Mouse (Mus musculus) A20 (cell line): ENCODE measurements around the gene Tifab.

Source experiments
- DNase-seq: peaks from one replicate; pipeline ENCODE4 v3.0.0-alpha.2; 2011; ENCODE audit warnings: low read depth, low spot score

Gene Tifab

GRCm38 (mm10) chr13:56176310-56176709 lies 2.4 kb downstream of the Tifab start:
- DNase-seq = no peak

GRCm38 (mm10) chr13:56175848-56176247 lies 2.8 kb downstream of the Tifab start:
- no peak for DNase-seq

GRCm38 (mm10) chr13:56172901-56173545 lies 5.7 kb downstream of the Tifab start:
- no peak for DNase-seq

GRCm38 (mm10) chr13:56172106-56172505 lies 6.6 kb downstream of the Tifab start:
- no peak for DNase-seq

- no peak for DNase-seq
Measured at GRCm38 (mm10) chr13:56168403-56168781, 10.3 kb downstream of the Tifab start.

DNA sequence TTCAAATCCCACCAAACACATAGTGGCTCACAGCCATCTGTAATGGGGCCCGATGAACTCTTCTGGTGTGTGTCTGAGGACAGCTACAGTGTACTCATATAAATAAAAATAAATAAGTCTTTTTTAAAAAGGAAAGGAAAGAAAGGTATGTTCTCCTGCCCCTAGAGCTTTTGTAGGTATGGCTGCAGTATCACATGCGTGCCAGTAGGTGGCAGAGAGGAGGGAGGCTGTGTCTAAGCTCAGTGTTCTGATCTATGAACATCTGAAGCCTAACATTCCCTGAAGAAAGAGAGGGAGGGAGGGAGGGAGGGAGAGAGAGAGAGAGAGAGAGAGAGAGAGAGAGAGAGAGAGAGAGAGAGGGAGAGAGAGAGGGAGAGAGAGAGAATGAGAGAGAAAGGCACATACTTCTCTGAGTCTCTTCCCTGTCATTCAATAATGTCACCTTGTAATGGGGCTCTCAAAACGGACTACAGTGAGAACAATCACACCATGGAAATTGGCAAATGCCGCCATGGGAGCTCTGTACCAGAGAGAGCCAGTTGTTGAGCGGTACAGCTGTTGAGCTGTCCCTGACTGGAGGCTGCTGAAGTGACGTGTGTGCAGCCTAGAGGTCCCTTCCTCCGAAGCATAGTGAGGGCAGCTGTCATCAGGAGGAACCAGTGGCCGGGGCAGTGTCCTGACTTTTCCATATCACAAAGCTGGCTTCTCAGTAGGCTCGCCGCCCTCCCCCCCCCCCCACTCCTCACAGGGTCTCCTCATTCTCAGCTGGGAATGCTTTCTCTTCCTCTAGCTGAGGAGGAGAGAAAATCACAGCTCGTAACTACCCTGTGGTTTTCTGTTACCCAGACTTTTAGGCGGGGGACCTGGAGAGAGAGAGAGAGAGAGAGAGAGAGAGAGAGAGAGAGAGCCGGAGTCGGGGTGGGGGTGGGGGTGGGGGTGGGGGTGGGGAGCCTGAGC lies 11.0 kb downstream of the Tifab start:
- DNase-seq = peak; percentile 37

GRCm38 (mm10) chr13:56165561-56165960 lies 13.1 kb downstream of the Tifab start:
- DNase-seq = no peak

- DNase-seq = no peak
Measured at GRCm38 (mm10) chr13:56164372-56164771, 14.3 kb downstream of the Tifab start.

GRCm38 (mm10) chr13:56163751-56164150 lies 14.9 kb downstream of the Tifab start:
- DNase-seq = no peak

DNA sequence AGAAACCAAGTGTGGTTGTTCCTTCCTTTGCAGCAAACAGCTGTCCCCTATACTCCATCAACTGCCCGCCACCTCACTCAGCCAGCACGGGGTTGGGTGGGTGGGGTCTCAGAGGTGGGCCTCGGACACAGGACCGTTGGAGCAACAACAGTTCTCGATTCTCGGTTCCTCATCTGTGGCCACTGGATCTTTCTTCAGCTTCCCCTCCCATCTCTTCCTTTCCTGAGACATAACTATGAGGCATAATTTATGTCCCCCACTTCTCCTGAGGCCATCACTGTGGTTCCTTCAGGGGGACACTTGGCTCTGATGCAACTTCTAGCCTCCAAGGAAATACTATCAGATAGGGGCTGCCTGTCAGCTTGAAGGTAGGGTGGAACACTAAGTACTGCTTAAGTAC lies 15.8 kb downstream of the Tifab start:
- no peak for DNase-seq

DNA sequence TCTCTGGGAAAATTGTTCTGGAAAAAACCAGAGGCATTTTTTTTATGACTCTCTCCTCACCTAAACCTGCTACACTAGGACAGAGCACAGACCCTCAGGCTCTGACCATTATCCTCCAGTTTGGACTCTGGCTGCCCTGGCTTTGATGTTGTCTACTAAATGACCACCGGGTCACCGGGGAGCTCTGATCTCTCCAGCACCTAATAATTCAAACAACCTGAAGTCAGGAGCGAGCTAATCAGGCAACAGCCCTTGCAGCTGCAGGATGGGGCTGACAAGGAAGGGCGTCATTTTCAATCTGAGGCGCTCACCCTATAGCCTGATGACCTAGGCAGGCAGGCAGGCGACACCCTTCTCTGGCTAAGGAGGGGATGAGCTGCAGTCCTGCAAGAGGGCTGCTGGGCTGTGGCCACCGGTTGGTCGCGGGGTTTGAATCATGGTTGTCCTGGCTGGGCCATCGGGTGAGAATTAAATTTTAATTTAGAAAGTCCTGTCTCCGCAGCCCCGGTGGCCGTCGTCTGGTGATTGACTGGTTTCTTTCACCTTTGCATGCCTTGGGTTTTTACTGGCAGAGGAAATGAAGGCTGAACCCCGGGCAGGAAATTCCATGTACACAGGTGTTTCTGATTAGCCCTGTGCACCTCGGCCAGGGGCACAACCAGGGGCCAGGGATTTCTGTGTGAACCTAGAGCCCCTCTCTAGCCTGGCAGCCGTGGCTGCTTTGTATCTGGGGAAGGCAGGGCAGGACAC lies 18.9 kb downstream of the Tifab start:
- DNase-seq = no peak

DNA sequence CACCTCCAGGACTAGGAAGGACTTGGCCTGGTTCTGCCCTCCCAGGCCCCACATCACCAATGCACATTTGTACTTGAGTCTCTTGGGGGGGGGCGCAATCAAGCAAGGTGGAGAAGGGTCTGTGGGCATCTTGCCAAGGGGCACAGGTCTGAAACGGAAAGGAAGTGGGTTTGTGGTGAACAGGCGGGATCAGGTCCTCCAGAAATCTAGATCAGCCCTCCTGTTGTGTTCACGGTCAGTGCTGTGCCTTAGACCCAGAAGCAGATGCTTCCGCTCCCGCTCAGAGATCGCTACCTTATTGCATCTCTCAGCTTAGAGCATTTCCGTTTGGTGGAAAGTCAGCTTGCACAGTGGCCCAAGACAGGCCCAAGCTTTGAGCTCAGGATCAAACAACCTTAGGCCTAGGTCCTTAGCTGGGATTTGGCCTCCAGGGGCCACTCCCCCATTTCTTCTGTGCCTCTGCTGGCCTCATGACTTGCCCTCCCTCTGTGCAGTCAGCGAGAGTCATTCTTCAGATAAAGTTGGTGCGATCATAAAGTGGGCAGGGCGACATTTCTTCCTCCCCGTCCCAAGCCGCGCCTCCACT lies 19.6 kb downstream of the Tifab start:
- DNase-seq = no peak

DNA sequence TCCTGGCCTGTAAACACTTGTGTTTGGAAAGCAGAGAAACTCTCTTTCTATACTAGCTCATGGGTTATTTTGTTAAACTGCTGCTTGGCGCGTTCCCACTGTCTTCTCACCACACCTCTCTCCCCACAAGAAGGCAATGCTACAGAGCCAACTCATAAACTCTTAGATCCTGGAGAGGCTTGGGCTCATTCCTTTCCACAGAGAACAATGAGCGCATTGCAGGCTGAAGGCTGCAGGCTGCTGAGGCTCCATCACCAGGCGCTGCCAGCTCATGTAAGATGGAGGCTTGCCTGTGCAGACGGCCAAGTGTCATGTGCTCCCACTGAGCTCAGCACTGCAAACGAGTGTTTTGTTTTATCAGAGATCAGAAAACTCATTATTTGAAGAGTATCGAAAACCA lies 23.0 kb downstream of the Tifab start:
- DNase-seq = no peak

DNA sequence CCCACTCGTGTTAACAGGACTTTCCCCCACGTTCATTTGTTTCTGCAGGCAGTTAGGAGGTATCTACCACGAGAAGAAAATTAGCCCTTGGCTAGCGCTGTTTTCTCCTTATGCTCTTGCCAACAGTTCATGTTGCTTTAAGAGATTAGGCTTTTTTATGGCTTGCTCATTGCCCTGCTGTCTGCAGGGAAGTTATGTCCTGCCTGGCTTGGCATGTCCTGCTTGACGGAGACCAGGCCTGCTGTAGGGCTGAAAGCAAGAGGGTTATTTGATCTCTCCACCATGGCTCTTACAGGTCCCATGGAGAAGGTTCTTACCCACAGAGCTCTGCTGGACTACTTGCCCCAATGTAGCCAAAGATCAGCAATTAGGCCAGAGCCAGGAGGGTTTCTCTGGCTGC lies 23.6 kb downstream of the Tifab start:
- DNase-seq = no peak

GRCm38 (mm10) chr13:56152773-56153460 lies 25.8 kb downstream of the Tifab start:
- DNase-seq = no peak

DNA sequence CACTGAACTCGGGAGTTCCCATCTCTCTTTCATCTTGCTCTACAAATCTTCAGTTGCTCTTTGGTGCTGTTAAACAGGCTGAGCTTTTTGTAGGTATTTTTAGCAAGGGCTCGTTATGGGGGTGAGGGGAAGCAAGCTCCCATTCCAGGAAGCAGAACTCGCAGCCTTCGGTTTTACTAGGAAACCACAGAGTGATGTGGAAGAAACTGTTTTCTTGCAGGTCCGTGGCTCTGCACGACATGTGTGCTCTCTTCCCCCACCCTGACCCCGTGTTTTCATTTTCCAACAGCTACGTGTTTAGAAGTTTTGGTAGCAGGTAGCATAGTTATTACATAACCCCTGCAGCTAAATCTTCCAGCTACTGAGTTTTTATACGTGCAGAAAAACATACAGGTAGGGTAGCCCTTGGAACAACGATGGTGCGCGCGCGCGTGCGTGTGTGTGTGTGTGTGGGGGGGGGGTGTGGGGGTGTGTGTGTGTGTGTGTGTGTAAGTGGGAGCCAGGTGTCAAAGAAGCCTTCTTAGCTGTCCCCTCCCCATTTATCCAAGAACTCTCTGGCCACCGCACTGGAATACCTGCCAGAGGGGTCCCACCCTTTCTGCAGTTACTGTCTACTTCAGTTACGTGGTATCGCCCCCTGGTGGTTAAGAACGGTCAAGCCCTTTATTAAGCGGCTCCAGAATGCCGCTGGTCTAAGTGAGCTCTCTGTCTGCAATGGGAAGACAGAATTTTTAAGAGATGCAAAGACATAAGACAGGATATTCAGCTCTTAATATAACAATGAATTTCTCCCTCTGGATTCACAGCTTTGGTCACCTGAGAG lies 27.1 kb downstream of the Tifab start:
- peak; percentile 73 for DNase-seq

DNA sequence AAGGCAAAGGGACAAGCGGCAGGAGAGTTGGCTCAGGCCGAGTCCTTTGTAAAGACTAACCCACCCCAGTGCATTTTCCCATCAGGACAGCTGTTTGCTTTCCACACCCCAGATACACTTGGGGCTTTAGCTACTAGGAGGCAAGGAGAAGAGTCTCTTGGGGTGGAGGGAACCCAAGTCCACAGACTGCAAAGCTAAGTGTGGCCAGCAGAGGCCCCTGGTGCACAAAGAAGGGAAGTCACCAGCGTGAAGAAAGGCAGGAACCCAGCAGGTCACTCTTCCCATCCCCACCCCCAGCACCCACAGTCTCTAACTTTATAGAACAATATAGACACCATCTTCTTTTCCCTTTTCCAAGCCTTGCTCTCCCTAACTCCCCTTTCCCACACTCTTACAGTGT lies 33.2 kb downstream of the Tifab start:
- peak; percentile 42 for DNase-seq

- DNase-seq = no peak
Measured at GRCm38 (mm10) chr13:56144021-56144420, 34.7 kb downstream of the Tifab start.

- no peak for DNase-seq
Measured at GRCm38 (mm10) chr13:56143151-56143513, 35.6 kb downstream of the Tifab start.

- no peak for DNase-seq
Measured at GRCm38 (mm10) chr13:56142382-56143150, 36.1 kb downstream of the Tifab start.
